Mouse (Mus musculus) erythroblast, embryonic 14.5 days (primary cell): Measurements from ENCODE around the gene Tgfbr3.

ENCODE experiments used
- GATA1 ChIP-seq: IDR thresholded peaks from 2 replicates; pipeline ENCODE4 v1.6.1; 2012; ENCODE audit warnings: low read length, inconsistent platforms, mixed read lengths
- TAL1 ChIP-seq: IDR thresholded peaks from 3 replicates; pipeline ENCODE4 v1.6.1; 2012; ENCODE audit warnings: low read length, inconsistent platforms, mixed read lengths

DNA sequence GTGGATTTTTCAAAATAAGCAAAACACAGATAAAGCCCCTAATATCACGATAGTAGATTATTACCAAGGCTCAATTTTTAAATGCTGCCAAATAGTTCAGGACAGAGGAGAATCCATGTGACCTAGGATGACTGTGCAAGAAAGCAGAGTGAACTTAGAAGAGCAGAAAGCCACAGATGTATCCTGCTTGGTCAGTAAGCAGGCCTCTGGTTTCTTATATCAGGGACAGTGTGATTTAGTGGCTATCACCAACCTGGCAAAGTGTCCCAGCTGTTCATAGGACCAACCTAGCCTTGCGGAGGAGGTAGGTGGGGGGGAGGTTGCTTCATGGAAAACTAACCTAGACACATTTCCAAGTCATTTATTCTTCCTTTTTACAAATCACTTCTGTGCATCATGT is 156.1 kb downstream of the Tgfbr3 start:
- TF ChIP-seq GATA1 = no peak
- no peak for TF ChIP-seq TAL1
